Mouse (Mus musculus) heart, postnatal 0 days (tissue): ENCODE data around the gene Gm10961.

Experiments used
- CTCF ChIP-seq: IDR thresholded peaks from 2 replicates; pipeline ENCODE4 v1.5.1; 2016; ENCODE audit warnings: antibody characterized with exemption, control low read depth, low read depth
- EP300 ChIP-seq: IDR thresholded peaks from 2 replicates; pipeline ENCODE4 v1.6.1; 2016; ENCODE audit warnings: antibody characterized with exemption, low read depth

GRCm38 (mm10) chr3:107586504-107586903, 44.6 kb upstream of the Gm10961 start:
- no peak for TF ChIP-seq CTCF
- TF ChIP-seq EP300: no peak
